Mouse (Mus musculus): ENCODE results near the gene Kif13a. TPM values are rescaled to one million over a fixed set of nuclear protein-coding genes. Genes with fewer than 3 reads are reported as not detected.

Kif13a gene
- polyA plus RNA-seq, 1 experiment, result 33.5 TPM

DNA sequence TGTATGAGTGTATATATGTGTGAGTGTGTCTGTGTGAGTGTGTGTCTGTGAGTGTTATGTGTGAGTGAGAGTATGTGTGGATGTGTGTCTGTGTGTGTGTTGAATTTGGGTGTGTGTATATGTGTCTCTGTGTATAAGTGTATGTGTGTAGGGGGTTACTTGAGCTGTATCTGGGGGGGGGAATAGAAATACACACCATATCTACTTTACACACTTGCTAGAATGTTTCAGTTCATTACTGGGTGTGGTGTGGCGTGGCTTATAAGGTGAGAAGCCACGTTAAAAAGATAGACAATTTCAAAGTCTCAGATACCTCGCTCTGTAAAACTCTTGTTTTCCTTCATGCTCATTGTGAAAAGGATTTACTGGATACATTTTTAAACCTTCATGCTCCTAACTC lies 152.2 kb downstream of the Kif13a start:
- whole genome bisulfite sequencing, result 79% methylated on average over 3 of the region's 3 CpGs
- Histone ChIP-seq H3K27ac (ENCODE audit: insufficient read depth, low read depth, low read length) (no peak overlapping the region), H3K36me3 (ENCODE audit: control insufficient read depth, insufficient read depth, low read length) (peaks cover 55% of the 10 kb centered on the region), H3K27me3 (ENCODE audit: control insufficient read depth, insufficient read depth, low read length) (no peaks in the 10 kb centered on the region), H3K4me3 (ENCODE audit: low read depth, low read length) (no peak overlapping the region), H3K4me1 (ENCODE audit: control insufficient read depth, insufficient read depth, insufficient read length, low read length) (no peaks in the 10 kb centered on the region)
- TF ChIP-seq CTCF (IDR thresholded peaks at IDR 0.05; ENCODE audit: extremely low read depth, insufficient read length, insufficient replicate concordance, low read depth, low read length) (no peak), POLR2A (IDR thresholded peaks at IDR 0.05; ENCODE audit: low read depth, low read length) (no peak)

DNA sequence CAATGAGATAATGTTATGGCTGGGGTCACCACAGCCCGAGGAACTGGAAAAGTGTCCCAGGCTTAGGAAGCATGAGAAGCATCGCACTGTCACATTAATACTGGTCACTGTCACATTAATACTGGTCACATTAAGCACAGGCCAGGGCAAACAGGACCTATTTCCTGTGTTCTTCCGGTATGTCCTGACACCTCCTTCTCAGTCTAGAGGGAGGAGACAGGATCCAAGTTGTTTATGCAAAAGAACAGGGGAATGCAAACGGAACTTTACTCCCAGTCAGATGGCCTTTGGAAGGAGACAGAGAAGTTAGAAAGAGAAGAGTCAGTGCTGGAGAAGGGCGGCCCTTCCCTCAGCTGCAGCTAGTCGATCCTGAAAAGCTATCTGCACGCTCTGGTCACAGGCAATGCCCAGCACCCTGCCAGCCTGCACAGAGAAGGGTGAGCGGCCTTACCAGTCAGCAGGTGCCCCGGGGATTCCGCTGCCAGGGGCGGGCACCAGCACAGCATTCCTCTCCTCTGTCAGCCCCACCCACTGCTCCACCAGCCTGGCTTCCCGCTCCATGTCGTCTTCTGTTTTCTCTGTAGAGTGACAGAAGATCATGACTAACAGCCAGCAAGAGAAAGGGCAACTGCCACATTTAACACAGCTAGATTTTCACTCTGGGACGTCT lies 152.9 kb downstream of the Kif13a start:
- 68% methylated on average over 14 of the region's 14 CpGs for WGBS
- no peaks in the 10 kb centered on the region for H3K4me1 ChIP-seq (ENCODE audit: control insufficient read depth, insufficient read depth, insufficient read length, low read length)

GRCm38 (mm10) chr13:46774998-46775397 lies 154.7 kb downstream of the Kif13a start:
- Histone ChIP-seq H3K27me3 (ENCODE audit: control insufficient read depth, insufficient read depth, low read length) (no peaks in the 10 kb centered on the region), H3K36me3 (ENCODE audit: control insufficient read depth, insufficient read depth, low read length) (peaks cover 66% of the 10 kb centered on the region), H3K27ac (ENCODE audit: insufficient read depth, low read depth, low read length) (no peak overlapping the region), H3K4me3 (ENCODE audit: low read depth, low read length) (no peak overlapping the region), H3K4me1 (ENCODE audit: control insufficient read depth, insufficient read depth, insufficient read length, low read length) (no peaks in the 10 kb centered on the region)
- 83% methylated on average over 5 of the region's 5 CpGs for WGBS
- no peak for TF ChIP-seq POLR2A (IDR thresholded peaks at IDR 0.05; ENCODE audit: low read depth, low read length)
- TF ChIP-seq CTCF (IDR thresholded peaks at IDR 0.05; ENCODE audit: extremely low read depth, insufficient read length, insufficient replicate concordance, low read depth, low read length), result no peak

More for the DNA sequence above, 152.9 kb downstream of the Kif13a start:
- Histone ChIP-seq H3K27me3 (ENCODE audit: control insufficient read depth, insufficient read depth, low read length) (no peaks in the 10 kb centered on the region), H3K27ac (ENCODE audit: insufficient read depth, low read depth, low read length) (0 out of 2 replicates have a peak overlapping the region, but pooled peaks have one; percentile 22), H3K36me3 (ENCODE audit: control insufficient read depth, insufficient read depth, low read length) (peaks cover 61% of the 10 kb centered on the region), H3K4me3 (ENCODE audit: low read depth, low read length) (no peak overlapping the region)
- TF ChIP-seq POLR2A (IDR thresholded peaks at IDR 0.05; ENCODE audit: low read depth, low read length) (no peak), CTCF (IDR thresholded peaks at IDR 0.05; ENCODE audit: extremely low read depth, insufficient read length, insufficient replicate concordance, low read depth, low read length) (no peak)

- WGBS, result 97% methylated on average over 13 of the region's 13 CpGs
- Histone ChIP-seq H3K4me3 (ENCODE audit: low read depth, low read length) (no peak overlapping the region), H3K4me1 (ENCODE audit: control insufficient read depth, insufficient read depth, insufficient read length, low read length) (no peaks in the 10 kb centered on the region), H3K27me3 (ENCODE audit: control insufficient read depth, insufficient read depth, low read length) (no peaks in the 10 kb centered on the region), H3K27ac (ENCODE audit: insufficient read depth, low read depth, low read length) (no peak overlapping the region), H3K36me3 (ENCODE audit: control insufficient read depth, insufficient read depth, low read length) (peaks cover 71% of the 10 kb centered on the region)
- no peak for TF ChIP-seq CTCF (IDR thresholded peaks at IDR 0.05; ENCODE audit: extremely low read depth, insufficient read length, insufficient replicate concordance, low read depth, low read length)
- no peak for TF ChIP-seq POLR2A (IDR thresholded peaks at IDR 0.05; ENCODE audit: low read depth, low read length)
These were observed 157.1 kb downstream of the Kif13a start for GRCm38 (mm10) chr13:46772581-46772980.

DNA sequence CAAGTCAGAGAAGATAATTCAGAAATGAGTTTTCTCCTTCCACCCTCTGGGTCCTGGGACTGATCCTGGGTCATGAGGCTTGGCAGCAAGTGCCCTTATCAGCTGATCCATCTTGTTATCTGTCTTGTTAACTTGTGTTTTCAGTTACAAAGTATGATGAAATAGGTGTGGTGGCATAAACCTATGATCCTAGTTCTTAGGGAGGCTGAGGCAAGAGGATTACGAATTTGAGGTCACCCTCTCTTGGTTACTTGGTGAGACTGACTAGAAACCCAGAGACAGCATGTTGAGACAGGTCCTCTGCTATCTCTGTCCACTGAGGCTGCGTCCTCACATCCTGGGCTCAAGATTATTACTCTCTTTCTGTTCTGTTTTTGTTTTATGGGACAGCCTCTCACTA lies 164.3 kb downstream of the Kif13a start:
- TF ChIP-seq POLR2A (IDR thresholded peaks at IDR 0.05; ENCODE audit: low read depth, low read length) (no peak), CTCF (IDR thresholded peaks at IDR 0.05; ENCODE audit: extremely low read depth, insufficient read length, insufficient replicate concordance, low read depth, low read length) (no peak)
- H3K4me3 ChIP-seq (ENCODE audit: low read depth, low read length), result no peak overlapping the region
- no peak overlapping the region for H3K27ac ChIP-seq (ENCODE audit: insufficient read depth, low read depth, low read length)
- H3K36me3 ChIP-seq (ENCODE audit: control insufficient read depth, insufficient read depth, low read length), result peaks cover 63% of the 10 kb centered on the region
- no peaks in the 10 kb centered on the region for H3K27me3 ChIP-seq (ENCODE audit: control insufficient read depth, insufficient read depth, low read length)
- 94% methylated on average over 2 of the region's 2 CpGs for WGBS
- no peaks in the 10 kb centered on the region for H3K4me1 ChIP-seq (ENCODE audit: control insufficient read depth, insufficient read depth, insufficient read length, low read length)

GRCm38 (mm10) chr13:46763210-46763609 lies 166.5 kb downstream of the Kif13a start:
- H3K27ac ChIP-seq (ENCODE audit: insufficient read depth, low read depth, low read length), result no peak overlapping the region
- TF ChIP-seq POLR2A (IDR thresholded peaks at IDR 0.05; ENCODE audit: low read depth, low read length) (no peak), CTCF (IDR thresholded peaks at IDR 0.05; ENCODE audit: extremely low read depth, insufficient read length, insufficient replicate concordance, low read depth, low read length) (no peak)
- H3K4me1 ChIP-seq (ENCODE audit: control insufficient read depth, insufficient read depth, insufficient read length, low read length), result no peaks in the 10 kb centered on the region
- WGBS, result 79% methylated on average over 9 of the region's 9 CpGs
- H3K4me3 ChIP-seq (ENCODE audit: low read depth, low read length), result no peak overlapping the region
- H3K27me3 ChIP-seq (ENCODE audit: control insufficient read depth, insufficient read depth, low read length), result no peaks in the 10 kb centered on the region
- peaks cover 56% of the 10 kb centered on the region for H3K36me3 ChIP-seq (ENCODE audit: control insufficient read depth, insufficient read depth, low read length)

- 92% methylated on average over 6 of the region's 6 CpGs for WGBS
- H3K27me3 ChIP-seq (ENCODE audit: control insufficient read depth, insufficient read depth, low read length), result no peaks in the 10 kb centered on the region
- no peak for TF ChIP-seq POLR2A (IDR thresholded peaks at IDR 0.05; ENCODE audit: low read depth, low read length)
- TF ChIP-seq CTCF (IDR thresholded peaks at IDR 0.05; ENCODE audit: extremely low read depth, insufficient read length, insufficient replicate concordance, low read depth, low read length), result no peak
- peaks cover 55% of the 10 kb centered on the region for H3K36me3 ChIP-seq (ENCODE audit: control insufficient read depth, insufficient read depth, low read length)
- H3K4me1 ChIP-seq (ENCODE audit: control insufficient read depth, insufficient read depth, insufficient read length, low read length), result no peaks in the 10 kb centered on the region
- H3K4me3 ChIP-seq (ENCODE audit: low read depth, low read length), result no peak overlapping the region
- H3K27ac ChIP-seq (ENCODE audit: insufficient read depth, low read depth, low read length), result no peak overlapping the region
These were observed 168.7 kb downstream of the Kif13a start for GRCm38 (mm10) chr13:46760921-46761320.
